ENCODE assay signal across 17 mouse cellular contexts in genomic region chr4:129565139-129565538, GRCm38 (mm10). TPM values are rescaled to one million over a fixed set of nuclear protein-coding genes. Genes with fewer than 3 reads are reported as not detected.
"Had no signal": no experiment of that assay in that cellular context is flagged by ENCODE, and none has a peak within 500 bp of the region (broad histone marks: within the 10 kb centered on the region; RNA-seq: fewer than 3 reads in every experiment).

No protein-coding gene starts in this region.

- ATAC-seq: liver, embryonic 12.5 days had no signal

- DNase-seq: kidney, adult 9 months; kidney, postnatal 14 days; kidney, postnatal 4 days; liver; lung, adult 18-20 months; lung, postnatal 10 days; lung, postnatal 36 days; midbrain, embryonic 14.5 days; thymus, adult 2 months; thymus, postnatal 14 days; thymus, postnatal 4 days had no signal

RNA-seq across cellular contexts. Expression of gene Fam167b, which starts 13.2 kb away (rescaled TPM):
- total RNA-seq: left cerebral cortex, postnatal 14 days; megakaryocyte-erythroid progenitor cell, adult 5-6 weeks; midbrain, postnatal 0 days had no signal
- polyA plus RNA-seq: midbrain, postnatal 0 days; neural tube, embryonic 15.5 days; testis, adult 2 months had no signal
